Mouse (Mus musculus) hindbrain, embryonic 12.5 days (tissue): ENCODE measurements around the gene Birc7. TPM values are rescaled to one million over a fixed set of nuclear protein-coding genes. Genes with fewer than 3 reads are reported as not detected.

Experiments used
- ATAC-seq: fragments of 200-750 bp; cut with Nextera tagmentation; 2 replicates; pipeline ENCODE4 v1.8.0; 2017; ENCODE audit warnings: moderate TSS enrichment; ENCODE audit not compliant: low FRiP score
- H3K27ac ChIP-seq: fragments of 300-500 bp; sonication (generic); 2 replicates; pipeline ENCODE4 v1.5.1; 2016; ENCODE audit warnings: mild to moderate bottlenecking
- H3K27me3 ChIP-seq: fragments of 300-500 bp; sonication (generic); 2 replicates; pipeline ENCODE4 v1.6.1; 2016; ENCODE audit warnings: mild to moderate bottlenecking
- H3K36me3 ChIP-seq: fragments of 300-500 bp; sonication (generic); 2 replicates; pipeline ENCODE4 v1.6.1; 2016; ENCODE audit warnings: mild to moderate bottlenecking
- H3K4me1 ChIP-seq: fragments of 300-500 bp; sonication (generic); 2 replicates; pipeline ENCODE4 v1.6.1; 2016
- H3K4me2 ChIP-seq: fragments of 300-500 bp; sonication (generic); replicated peaks from 2 replicates; pipeline ENCODE4 v1.6.1; 2016; ENCODE audit warnings: mild to moderate bottlenecking
- H3K4me3 ChIP-seq: fragments of 300-500 bp; sonication (generic); 2 replicates; pipeline ENCODE4 v1.5.1; 2016; ENCODE audit warnings: mild to moderate bottlenecking
- H3K9ac ChIP-seq: fragments of 300-500 bp; sonication (generic); 2 replicates; pipeline ENCODE4 v1.6.1; 2016; ENCODE audit warnings: mild to moderate bottlenecking, moderate library complexity
- H3K9me3 ChIP-seq: fragments of 300-500 bp; sonication (generic); replicated peaks from 2 replicates; pipeline ENCODE4 v1.6.1; 2016; ENCODE audit warnings: mild to moderate bottlenecking
- WGBS: fragments of 180-500 bp; shearing (Covaris S2); methylation state at CpG from one replicate; pipeline ENCODE4 v1.1.7; 2016; 5-methylcytosine and 5-hydroxymethylcytosine counted together
- polyA plus RNA-seq: library from polyadenylated mRNA; unstranded; fragments of >200 nt; fragmentation: Nextera tagmentation; extraction: Ambion mirVana; gene quantifications from 2 replicates; pipeline ENCODE4 v1.2.1, GENCODE M21; 2016

Birc7 gene
- polyA plus RNA-seq, 1 experiment from 2014 or later = 0.41 TPM

- Histone ChIP-seq H3K9me3 (no peaks in the 10 kb centered on the region), H3K4me2 (peak overlapping the region; percentile 86), H3K27me3 (no peaks in the 10 kb centered on the region), H3K36me3 (peaks cover 33% of the 10 kb centered on the region), H3K9ac (peak overlapping the region; percentile 98), H3K27ac (peak overlapping the region; percentile 70), H3K4me1 (peaks cover 26% of the 10 kb centered on the region), H3K4me3 (peak overlapping the region; percentile 100)
- ATAC-seq = peak; percentile 74
- 1% methylated on average over 61 of the region's 61 CpGs for WGBS
Observed at GRCm38 (mm10) chr2:180919913-180920809, 8.7 kb upstream of the Birc7 start.

GRCm38 (mm10) chr2:180920810-180921400 lies 7.9 kb upstream of the Birc7 start, which contains the start of gene Ythdf1:
Gene Ythdf1 (minus strand): TSS chr2:180920949.
- Histone ChIP-seq H3K4me1 (peaks cover 24% of the 10 kb centered on the region), H3K4me2 (peak within 1 kb of the TSS; percentile 86), H3K27ac (peak within 1 kb of the TSS; percentile 70), H3K36me3 (peaks cover 27% of the 10 kb centered on the region), H3K9me3 (no peaks in the 10 kb centered on the region), H3K9ac (peak within 1 kb of the TSS; percentile 98), H3K27me3 (no peaks in the 10 kb centered on the region), H3K4me3 (peak within 1 kb of the TSS; percentile 100)
- ATAC-seq = peak; percentile 94
- under 1% methylated on average over 52 of the region's 56 CpGs for WGBS

GRCm38 (mm10) chr2:180922739-180923138 lies 6.1 kb upstream of the Birc7 start:
- ATAC-seq = no peak

GRCm38 (mm10) chr2:180925176-180925575 lies 3.6 kb upstream of the Birc7 start:
- WGBS = 9% methylated on average over 4 of the region's 4 CpGs
- Histone ChIP-seq H3K4me2 (no peak overlapping the region), H3K4me3 (no peak overlapping the region), H3K36me3 (no peaks in the 10 kb centered on the region), H3K27me3 (no peaks in the 10 kb centered on the region), H3K9ac (no peak overlapping the region), H3K9me3 (no peaks in the 10 kb centered on the region), H3K4me1 (peaks cover 11% of the 10 kb centered on the region), H3K27ac (no peak overlapping the region)
- ATAC-seq = no peak

More at GRCm38 (mm10) chr2:180922739-180923138, 6.1 kb upstream of the Birc7 start:
- H3K27me3 ChIP-seq = no peaks in the 10 kb centered on the region
- no peak overlapping the region for H3K4me2 ChIP-seq
- H3K27ac ChIP-seq = no peak overlapping the region
- H3K4me3 ChIP-seq = no peak overlapping the region
- no peak overlapping the region for H3K9ac ChIP-seq
- no peaks in the 10 kb centered on the region for H3K9me3 ChIP-seq
- H3K4me1 ChIP-seq = peaks cover 22% of the 10 kb centered on the region
- H3K36me3 ChIP-seq = peaks cover 11% of the 10 kb centered on the region
- 91% methylated on average over 6 of the region's 6 CpGs for WGBS

GRCm38 (mm10) chr2:180932418-180932817 lies 3.6 kb downstream of the Birc7 start:
- H3K27ac ChIP-seq = no peak overlapping the region
- no peaks in the 10 kb centered on the region for H3K9me3 ChIP-seq
- H3K4me2 ChIP-seq = no peak overlapping the region
- ATAC-seq = no peak
- H3K4me1 ChIP-seq = peaks cover 17% of the 10 kb centered on the region
- H3K27me3 ChIP-seq = no peaks in the 10 kb centered on the region
- 81% methylated on average over 1 of the region's 1 CpGs for WGBS
- H3K36me3 ChIP-seq = peaks cover 12% of the 10 kb centered on the region; the same call in 1 of the 2 replicates
- no peak overlapping the region for H3K4me3 ChIP-seq
- no peak overlapping the region for H3K9ac ChIP-seq

- Histone ChIP-seq H3K4me2 (no peak overlapping the region), H3K9ac (no peak overlapping the region), H3K4me3 (no peak overlapping the region), H3K4me1 (peaks cover 3% of the 10 kb centered on the region; the same call in 1 of the 2 replicates), H3K9me3 (no peaks in the 10 kb centered on the region), H3K27ac (no peak overlapping the region), H3K27me3 (no peaks in the 10 kb centered on the region), H3K36me3 (peaks cover 27% of the 10 kb centered on the region)
- no peak for ATAC-seq
Observed at GRCm38 (mm10) chr2:180940187-180940586, 11.4 kb downstream of the Birc7 start.

- no peak for ATAC-seq
- Histone ChIP-seq H3K9me3 (no peaks in the 10 kb centered on the region), H3K4me2 (no peak overlapping the region), H3K36me3 (peaks cover 27% of the 10 kb centered on the region), H3K27me3 (no peaks in the 10 kb centered on the region), H3K27ac (no peak overlapping the region), H3K4me3 (no peak overlapping the region), H3K9ac (no peak overlapping the region), H3K4me1 (no peaks in the 10 kb centered on the region)
Observed at GRCm38 (mm10) chr2:180941869-180942268, 13.0 kb downstream of the Birc7 start.

- H3K36me3 ChIP-seq = no peaks in the 10 kb centered on the region
- no peaks in the 10 kb centered on the region for H3K9me3 ChIP-seq
- H3K27me3 ChIP-seq = no peaks in the 10 kb centered on the region
- no peak for ATAC-seq
- 24% methylated on average over 1 of the region's 1 CpGs for WGBS
- peaks cover 48% of the 10 kb centered on the region for H3K4me1 ChIP-seq
- no peak overlapping the region for H3K4me3 ChIP-seq
- no peak overlapping the region for H3K9ac ChIP-seq
- no peak overlapping the region for H3K4me2 ChIP-seq
- no peak overlapping the region for H3K27ac ChIP-seq
Observed at GRCm38 (mm10) chr2:180949947-180950346, 21.1 kb downstream of the Birc7 start.

- Histone ChIP-seq H3K4me3 (peak overlapping the region; percentile 64), H3K4me1 (peaks cover 54% of the 10 kb centered on the region), H3K36me3 (no peaks in the 10 kb centered on the region), H3K4me2 (peak overlapping the region; percentile 61), H3K27me3 (no peaks in the 10 kb centered on the region), H3K27ac (peak overlapping the region; percentile 96), H3K9ac (peak overlapping the region; percentile 83), H3K9me3 (no peaks in the 10 kb centered on the region)
- WGBS = 2% methylated on average over 9 of the region's 9 CpGs
- ATAC-seq = peak; percentile 54
Observed at GRCm38 (mm10) chr2:180952731-180953171, 23.9 kb downstream of the Birc7 start.

- Histone ChIP-seq H3K9me3 (no peaks in the 10 kb centered on the region), H3K36me3 (no peaks in the 10 kb centered on the region), H3K4me2 (peak overlapping the region; percentile 61), H3K4me3 (peak overlapping the region; percentile 64), H3K4me1 (peaks cover 54% of the 10 kb centered on the region), H3K27me3 (no peaks in the 10 kb centered on the region), H3K9ac (peak overlapping the region; percentile 83), H3K27ac (peak overlapping the region; percentile 96)
- 16% methylated on average over 2 of the region's 2 CpGs for WGBS
- no peak for ATAC-seq
Observed at GRCm38 (mm10) chr2:180953638-180954037, 24.8 kb downstream of the Birc7 start.

GRCm38 (mm10) chr2:180954061-180955047 lies 25.5 kb downstream of the Birc7 start, which contains the start of gene Nkain4:
Gene Nkain4 (minus strand): TSS chr2:180954699.
- peaks cover 54% of the 10 kb centered on the region for H3K4me1 ChIP-seq
- peak within 1 kb of the TSS; percentile 61 for H3K4me2 ChIP-seq
- no peaks in the 10 kb centered on the region for H3K9me3 ChIP-seq
- peak; percentile 94 for ATAC-seq
- under 1% methylated on average over 49 of the region's 52 CpGs for WGBS
- no peaks in the 10 kb centered on the region for H3K36me3 ChIP-seq
- no peaks in the 10 kb centered on the region for H3K27me3 ChIP-seq
- H3K9ac ChIP-seq = peak within 1 kb of the TSS; percentile 83
- H3K4me3 ChIP-seq = peak within 1 kb of the TSS; percentile 64
- peak within 1 kb of the TSS; percentile 96 for H3K27ac ChIP-seq
